Mouse (Mus musculus) adrenal gland, postnatal 36 days (tissue): Measurements from ENCODE around the gene Tmem132b. TPM values are rescaled to one million over a fixed set of nuclear protein-coding genes. Genes with fewer than 3 reads are reported as not detected.

Experiments used
- DNase-seq, 2 experiments: peaks; one replicate each; pipeline ENCODE4 v3.0.0; 2021; ENCODE audit warnings: mixed read lengths in 1 of 2
- total RNA-seq, 2 experiments: library from RNA; stranded (reverse); gene quantifications; 2 replicates each; pipeline ENCODE4 v1.2.3; 2021

The Tmem132b gene
- total RNA-seq, 2 experiments from 2014 or later: 0.76 to 0.95 TPM

DNA sequence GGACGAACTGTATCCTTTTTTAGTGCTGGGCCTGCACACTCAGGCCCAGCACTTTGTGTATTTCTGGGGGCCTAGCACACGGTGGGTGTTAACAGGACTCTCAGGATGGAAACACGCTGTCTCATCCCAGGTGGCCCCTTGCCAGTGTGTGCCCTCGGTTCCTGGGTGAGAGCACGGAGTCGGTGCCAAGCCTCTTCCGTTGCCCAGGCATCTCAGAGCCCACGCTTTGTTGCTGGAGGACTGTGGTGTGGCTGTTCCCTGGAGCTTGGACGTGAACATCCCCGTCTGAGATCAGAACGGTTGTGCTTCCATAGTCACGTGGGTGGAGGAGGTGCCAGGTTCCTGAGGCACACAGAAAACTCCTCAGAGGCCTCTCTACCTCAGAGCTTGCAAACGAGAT is 47.1 kb downstream of the Tmem132b start:
- DNase-seq: no peak

- no peak for DNase-seq
Measured at GRCm38 (mm10) chr5:125579153-125579552, 47.6 kb downstream of the Tmem132b start.

- DNase-seq: no peak
Measured at GRCm38 (mm10) chr5:125583298-125583697, 51.7 kb downstream of the Tmem132b start.

DNA sequence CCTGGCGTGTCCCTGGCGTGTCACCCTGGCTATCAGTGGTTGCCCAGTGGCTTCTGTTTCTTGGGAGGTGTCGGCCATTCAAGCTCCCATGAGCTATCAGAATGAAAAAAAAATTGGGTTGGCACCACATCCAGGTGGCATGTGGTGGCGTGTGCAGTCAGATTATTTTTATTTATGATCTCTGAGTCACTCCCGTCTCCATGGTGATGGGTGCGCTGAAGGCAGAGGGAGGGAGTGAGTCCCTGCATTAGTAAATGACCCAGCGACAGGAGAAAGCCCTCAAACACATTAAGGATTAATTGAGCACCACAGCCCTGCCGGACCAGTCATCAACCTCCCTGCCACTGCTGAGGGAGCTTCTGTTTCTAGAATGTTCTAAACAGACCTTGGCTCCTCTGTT is 52.3 kb downstream of the Tmem132b start:
- peak in 1 of 2 experiments; percentile 7 for DNase-seq

DNA sequence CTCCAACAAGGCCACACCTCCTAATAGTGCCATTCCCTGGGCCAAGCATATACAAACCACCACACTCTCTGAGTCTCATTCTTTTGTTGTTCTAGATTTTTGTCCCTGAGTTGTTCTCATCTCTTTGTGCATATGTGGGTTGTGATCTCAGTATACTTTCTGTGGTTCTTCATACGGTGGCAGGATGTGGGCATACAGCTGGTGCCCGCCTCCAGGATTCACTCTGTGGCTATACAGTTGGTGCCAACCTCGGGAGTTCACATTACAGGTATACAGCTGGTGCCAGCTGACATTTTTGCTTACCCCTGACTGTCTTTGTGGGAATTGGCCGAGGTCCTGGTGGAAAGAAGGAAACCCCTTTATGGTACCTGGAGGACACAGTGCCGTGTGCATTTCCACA is 53.6 kb downstream of the Tmem132b start:
- no peak for DNase-seq

DNA sequence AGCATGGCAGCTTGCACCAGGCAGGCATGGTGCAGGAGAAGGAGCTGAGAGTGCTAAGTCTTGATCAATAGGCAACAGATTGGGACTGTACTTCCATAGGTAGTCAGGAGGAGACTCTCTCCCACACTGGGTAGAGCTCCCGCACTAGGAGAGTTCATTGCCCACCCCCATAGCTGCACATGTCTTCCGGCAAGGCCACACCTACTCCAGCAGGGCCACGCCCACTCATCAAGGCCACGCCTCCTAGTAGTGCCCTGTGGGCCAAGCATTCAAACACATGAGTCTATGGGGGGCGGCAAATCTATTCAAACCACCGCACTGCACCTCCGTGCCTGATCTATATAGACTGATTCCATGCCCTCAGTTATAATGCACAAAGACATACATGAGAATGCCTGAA is 56.6 kb downstream of the Tmem132b start:
- DNase-seq: no peak

DNA sequence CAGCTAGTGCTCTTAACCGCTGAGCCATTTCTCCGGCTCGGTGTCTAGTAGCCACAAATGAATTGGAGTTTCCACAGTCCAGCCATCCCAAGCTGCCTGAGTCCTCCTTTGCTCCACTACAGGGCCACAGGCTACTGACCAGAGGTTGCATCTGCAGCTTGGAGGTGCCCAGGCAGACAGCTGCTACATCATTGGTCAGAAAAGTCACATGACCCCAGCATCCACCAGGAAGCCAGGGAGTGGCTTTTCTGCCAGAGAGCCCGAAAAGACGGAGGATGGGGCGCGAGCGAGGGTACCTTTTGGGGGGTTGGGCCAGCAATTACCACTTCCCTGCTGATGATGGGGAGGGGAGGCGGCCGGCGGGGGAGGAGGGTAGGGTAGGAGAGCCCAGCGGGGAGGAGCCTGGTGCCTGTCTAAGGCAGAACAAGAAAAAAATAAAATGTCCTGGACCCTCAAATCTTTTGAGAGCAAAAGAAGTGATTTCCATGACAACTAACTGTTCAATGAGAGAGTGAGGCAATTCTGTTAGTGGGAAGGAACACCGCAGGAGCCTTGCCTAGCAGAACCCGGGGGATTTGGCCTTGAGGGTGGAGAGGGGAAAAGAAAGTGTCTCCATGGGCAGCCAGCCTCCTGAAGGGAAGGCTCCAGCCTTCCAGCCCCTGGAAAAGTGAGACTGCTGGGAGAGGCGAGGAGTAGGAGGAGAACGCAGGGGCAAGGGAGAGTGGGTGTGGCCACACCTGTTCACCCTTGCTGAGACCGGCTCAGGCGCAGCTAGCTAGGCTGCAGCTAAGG is 57.5 kb downstream of the Tmem132b start:
- DNase-seq: peak; percentile 13 to 15

- no peak for DNase-seq
Measured at GRCm38 (mm10) chr5:125598056-125598455, 66.5 kb downstream of the Tmem132b start.

- DNase-seq: no peak
Measured at GRCm38 (mm10) chr5:125607146-125607545, 75.6 kb downstream of the Tmem132b start.

DNA sequence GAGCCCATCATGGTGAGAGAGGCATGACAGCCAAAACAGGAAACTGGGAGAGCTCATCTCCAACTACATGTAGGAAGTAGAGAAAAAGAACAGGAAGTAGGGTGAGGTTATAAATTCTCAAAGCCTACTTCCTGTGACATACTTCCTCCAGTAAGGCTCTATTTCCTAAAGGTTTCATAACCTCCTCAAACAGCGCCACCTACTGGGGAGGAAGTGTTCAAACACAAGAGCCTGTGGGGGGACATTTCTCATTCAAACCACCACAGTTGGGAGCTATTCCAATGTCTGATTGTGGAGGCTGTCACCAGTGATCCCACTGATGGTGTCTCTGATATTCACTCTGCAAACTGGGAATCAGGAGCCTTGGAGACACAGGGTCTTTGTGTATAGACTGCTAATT is 78.4 kb downstream of the Tmem132b start:
- no peak for DNase-seq

- DNase-seq: no peak
Measured at GRCm38 (mm10) chr5:125612460-125612859, 80.9 kb downstream of the Tmem132b start.

GRCm38 (mm10) chr5:125613136-125613535 is 81.6 kb downstream of the Tmem132b start:
- DNase-seq: no peak

- peak; percentile 9 to 25 for DNase-seq
Measured at GRCm38 (mm10) chr5:125614348-125614747, 82.8 kb downstream of the Tmem132b start.

- no peak for DNase-seq
Measured at GRCm38 (mm10) chr5:125617050-125617449, 85.5 kb downstream of the Tmem132b start.

DNA sequence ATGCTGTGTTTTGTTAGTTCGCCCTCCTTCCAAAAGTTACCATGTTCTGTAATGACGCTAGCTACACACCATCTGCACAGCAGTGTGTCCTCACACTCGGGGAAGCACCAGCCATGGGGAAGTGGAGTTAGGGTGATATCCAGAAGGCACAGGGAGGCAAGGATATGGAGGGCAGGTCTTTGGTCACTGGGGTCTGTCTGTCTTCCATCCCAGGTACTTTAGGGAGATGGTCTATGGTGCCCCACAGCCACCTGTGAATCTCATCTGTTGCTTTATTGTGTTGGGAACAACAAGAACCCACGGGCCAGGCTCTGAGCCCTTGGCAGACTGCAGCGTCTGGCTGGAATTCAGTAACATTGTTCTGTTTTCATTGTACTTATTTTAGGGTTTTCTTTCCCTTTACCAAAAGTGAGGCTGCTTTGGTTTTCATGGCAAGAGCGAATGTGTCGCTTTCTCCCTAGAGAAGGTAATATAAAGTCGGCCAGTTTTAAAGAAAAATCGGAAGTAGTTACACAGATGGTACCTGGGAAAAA is 96.3 kb downstream of the Tmem132b start:
- no peak for DNase-seq

- DNase-seq: no peak
Measured at GRCm38 (mm10) chr5:125634666-125635065, 103.1 kb downstream of the Tmem132b start.

DNA sequence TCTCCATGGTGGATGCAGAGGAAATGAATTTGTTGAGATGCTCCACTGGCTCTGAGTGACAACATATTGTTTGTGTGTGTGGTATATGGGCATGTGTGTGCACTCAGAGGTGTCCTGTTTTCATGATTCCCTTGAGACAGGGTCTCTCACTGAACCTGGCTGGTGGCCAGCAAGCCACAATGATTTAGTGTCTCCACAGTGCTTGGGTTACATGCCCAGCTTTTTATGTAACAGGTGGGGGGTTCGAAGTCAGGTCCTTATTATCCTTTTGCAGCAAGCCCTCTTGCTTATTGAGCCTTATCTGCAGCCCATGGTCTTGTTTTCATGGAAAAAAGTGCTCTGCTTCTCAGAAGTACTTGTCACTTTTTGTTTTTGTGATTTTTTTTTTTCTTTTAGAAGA is 109.4 kb downstream of the Tmem132b start:
- DNase-seq: no peak

DNA sequence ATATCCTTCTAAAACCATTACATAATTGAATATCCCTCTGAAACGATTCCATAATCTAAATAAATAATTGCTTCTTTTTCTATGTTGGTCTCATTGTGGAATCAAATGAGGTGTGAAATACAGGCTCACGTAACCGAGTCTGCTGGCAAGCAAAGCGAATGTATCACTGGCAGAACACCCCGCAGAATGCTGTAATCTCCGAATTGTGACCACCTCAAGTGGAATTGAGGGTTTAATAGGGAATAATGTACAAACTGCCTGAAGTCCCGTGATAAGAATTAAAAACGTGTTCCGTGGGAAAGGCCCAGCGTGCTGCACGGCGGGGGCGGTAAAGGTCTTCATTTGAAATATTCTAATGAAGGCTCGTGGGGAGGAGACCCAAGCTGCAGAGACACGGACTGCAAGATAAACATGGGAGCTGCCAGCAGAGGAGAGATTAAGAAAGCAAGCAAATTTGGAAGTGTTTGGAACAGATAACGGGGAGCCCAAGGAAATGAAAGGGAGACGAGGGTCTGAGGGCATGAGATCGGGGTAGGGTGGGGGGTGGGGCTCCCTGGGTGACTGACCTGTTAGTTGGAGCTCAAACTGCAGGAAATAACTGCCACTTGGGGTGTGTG is 110.1 kb downstream of the Tmem132b start:
- DNase-seq: no peak

GRCm38 (mm10) chr5:125648236-125648635 is 116.7 kb downstream of the Tmem132b start:
- no peak for DNase-seq

- DNase-seq: no peak
Measured at GRCm38 (mm10) chr5:125649982-125650381, 118.4 kb downstream of the Tmem132b start.

- no peak for DNase-seq
Measured at GRCm38 (mm10) chr5:125658101-125658500, 126.5 kb downstream of the Tmem132b start.

DNA sequence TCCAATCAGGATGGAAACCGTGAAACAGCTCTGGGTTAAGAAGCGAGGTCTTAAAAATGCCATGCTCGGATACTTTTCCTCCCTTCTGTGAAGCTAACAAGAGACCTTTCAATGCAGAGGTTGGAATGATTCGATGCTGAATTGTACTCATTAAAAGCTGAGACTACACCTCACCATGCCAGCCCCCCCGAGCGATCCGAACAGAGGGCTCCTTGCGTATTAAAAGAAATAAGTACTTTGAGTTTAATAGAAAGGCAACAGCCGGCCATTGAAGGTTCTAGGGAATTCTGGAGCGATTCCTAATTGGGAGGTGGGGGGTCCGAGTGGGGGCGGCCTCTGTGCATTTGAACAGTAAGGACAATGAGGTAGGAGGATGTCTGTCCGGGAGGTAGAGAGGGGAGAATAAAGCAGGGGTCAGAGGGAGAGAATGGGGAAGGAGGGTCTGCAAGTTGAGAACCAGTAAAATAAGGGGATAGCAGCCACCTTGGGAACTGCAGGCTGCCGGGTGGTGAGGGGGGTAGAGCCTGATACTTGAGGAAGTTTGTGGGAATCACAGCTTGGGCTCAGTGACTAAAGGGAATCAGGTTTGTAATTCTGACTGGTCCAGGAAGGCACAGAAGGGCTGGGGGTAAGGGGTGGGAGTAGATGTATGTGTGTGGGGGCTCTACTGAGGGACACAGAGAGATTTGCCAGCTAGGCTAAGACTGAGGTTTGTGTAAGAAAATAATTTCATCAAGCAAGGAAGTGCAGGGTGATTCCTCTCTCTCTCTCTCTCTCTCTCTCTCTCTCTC is 127.6 kb downstream of the Tmem132b start:
- no peak for DNase-seq

DNA sequence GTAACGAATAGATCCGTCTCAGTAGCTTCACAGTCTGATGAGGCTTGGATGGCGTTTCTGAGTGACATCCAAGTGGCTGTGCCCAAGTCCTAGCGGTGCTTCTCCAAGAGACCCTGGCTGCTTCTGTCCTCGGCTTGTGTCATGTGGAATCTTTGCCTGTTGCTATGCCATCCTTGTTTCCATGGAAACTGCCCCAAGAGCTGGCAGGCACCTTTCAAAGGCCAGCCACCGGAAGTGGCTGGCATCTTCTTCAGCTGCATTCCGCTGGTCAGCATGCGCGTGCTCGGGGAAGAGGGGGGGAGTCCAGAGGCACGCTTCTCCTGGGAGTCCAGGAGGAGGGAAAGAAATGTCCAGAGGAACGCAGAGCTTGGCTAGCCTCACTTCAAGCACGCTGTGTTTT is 144.0 kb downstream of the Tmem132b start:
- no peak for DNase-seq
